Mouse (Mus musculus) layer of hippocampus, adult 11-12 months (tissue): ENCODE data around the gene Hectd1.

Source experiments
- DNase-seq: peaks from one replicate; pipeline ENCODE4 v3.0.0; 2022; ENCODE audit warnings: low spot score

The Hectd1 gene

DNA sequence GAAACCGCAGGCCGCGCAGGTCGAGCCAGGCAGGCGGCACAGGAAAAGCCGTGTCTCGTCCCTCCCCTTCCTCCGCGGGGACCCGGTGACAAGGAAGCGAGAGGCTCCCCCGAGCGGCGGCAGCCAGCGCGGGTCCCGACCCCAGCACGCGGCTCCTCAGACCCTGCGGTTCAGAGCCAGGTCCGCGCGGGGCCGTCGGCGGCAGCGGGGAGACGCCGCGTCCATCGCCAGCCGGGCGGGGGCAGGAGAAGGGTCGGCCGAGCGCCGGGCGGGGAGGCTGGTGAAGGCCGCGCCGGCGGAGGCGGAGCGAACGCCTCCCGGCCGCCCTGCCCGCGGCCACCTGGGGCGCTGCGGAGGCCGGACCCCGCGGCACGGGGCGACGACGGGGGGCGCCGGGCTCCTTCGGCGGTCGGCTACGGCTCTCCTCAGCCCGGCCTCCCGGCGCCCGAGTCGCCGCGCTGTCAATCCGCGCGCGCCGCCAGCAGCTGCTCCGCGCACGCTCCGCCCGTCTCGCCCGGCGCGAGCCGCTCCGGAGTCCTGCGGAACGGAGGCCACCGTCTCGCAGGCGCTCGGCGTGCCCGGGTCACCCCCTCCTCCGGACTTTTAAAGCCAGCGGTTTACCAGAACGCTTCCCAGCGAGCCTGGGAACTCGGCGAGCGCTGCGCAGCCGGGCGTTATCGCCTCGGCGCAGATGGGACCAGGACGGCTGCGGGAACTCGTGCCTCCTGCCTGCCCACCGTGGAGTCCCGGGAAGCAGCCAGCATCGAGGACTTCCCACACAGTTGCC, at the start of gene Hectd1:
TSS of gene Hectd1 (minus strand) at position 247 of the 787 bp plus-strand sequence.
- peak; percentile 81 for DNase-seq

DNA sequence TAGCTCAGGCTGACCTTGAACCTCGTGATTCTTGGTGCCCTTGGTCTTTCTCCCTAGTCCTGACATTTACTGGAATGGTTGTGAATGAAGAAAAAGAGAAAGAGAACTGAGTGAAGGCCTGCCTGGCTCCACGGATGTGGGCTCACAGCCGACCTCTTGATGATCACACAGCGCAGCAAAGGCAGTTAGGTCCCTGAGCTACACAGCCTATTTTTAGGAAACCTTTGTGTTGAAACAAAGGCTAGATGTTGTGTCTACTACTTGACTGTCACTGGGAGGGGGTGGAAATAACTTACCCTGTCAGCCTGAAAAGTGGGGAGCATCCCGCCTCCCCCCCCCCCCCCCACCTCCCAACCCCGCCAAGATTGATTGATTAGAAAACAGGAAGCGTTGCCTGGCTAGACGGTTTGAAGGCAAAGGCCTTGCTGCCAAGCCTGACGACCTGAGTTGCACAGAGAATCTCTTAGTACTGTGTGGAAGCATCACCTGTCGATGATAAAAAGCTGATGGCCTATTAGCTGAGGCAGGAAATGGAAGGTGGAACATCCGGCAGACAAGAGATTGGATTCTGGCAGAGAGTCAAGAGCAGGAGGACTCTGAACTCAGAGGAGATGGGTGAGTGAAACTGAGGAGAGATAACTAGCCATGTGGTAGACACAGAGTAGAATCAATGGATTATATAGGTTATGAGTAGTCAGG, 42.3 kb upstream of the Hectd1 start:
- no peak for DNase-seq

DNA sequence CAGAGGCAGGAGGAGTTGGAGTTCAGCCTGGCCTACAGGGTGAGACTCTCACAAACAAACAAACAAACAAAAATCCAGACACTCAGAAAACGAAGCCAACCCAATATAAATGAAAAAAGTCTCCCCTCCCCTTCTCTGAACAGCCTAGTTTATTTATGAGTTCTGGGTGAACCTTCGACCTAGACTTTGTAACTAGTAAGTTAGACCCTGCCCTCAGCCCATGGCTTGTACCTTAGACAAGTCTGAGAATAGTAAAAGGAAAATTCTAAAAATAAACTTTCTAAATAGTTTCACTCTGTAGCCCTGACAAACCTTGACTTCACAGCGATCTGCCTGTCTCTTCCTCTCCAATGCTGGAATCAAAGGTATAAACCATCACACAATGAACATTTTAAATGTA, 40.2 kb upstream of the Hectd1 start:
- DNase-seq = no peak

DNA sequence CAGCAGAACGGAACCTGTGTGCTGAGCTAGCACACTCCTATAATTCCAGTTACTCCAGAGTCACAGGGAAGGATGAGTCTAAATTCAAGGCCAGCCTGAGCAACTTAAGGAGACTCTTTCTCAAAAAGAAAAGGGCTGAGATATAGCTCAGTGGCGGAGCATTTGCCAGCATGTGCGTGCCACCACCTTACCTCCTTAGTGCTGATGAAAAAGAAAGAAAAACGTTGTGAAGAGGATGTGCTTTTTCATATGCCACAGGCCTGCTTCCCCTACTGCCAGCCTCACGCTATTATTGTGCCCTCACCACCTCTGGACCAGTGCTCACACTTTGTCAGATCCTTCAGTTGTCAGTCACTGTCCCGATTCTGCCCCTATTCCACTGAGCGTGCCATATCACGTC, 37.7 kb upstream of the Hectd1 start:
- DNase-seq = no peak

DNA sequence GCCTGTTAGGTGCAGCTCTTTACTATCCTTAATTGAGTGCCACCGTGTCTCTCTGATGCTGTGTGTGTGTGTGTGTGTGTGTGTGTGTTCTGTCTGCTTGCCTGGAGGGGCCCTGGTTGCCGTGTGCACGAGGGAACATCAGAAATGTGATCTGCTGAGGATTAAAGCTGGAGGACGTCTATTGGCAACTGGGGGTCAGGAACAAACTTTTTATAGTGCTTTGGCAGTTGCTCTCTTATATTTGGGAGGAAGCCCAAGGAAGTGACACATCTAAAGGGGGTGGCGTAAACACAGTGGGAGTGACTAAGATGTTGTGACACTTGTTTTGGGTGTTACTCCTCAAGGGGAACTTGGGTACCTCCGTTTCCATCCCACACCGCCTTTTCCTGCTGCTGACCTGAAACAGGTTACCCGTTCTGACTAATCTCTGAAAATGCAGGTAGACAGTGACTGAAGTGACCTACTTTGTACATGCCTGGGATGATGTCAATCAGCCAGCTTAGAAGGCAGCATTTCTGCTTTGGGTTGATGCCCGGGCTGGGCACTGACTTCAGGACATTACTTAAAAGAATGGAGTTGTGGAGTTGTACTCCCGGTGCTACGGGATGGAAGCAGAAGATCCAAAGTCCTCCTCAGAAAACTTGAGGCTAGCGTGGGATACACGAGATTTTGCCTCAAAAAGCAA, 37.0 kb upstream of the Hectd1 start:
- no peak for DNase-seq

DNA sequence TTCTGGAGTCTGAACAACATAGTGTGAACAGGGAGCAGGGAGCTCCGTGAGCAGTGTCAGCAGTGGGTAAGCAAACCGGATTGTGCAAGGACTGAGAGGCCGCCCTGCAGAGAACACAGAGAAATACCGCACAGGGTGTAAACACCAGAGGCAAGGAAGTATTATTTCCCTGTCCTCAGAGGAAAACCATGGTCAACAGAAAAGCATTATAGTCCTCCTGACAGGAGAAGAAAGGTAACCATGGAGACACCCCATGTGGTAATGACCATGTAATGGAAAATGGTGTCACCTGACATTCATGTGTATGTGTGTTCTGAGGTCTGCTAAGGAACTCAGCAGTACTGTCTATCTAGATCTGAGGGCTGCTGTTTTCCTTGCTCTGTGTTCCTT, 36.4 kb upstream of the Hectd1 start:
- DNase-seq = peak; percentile 18

DNA sequence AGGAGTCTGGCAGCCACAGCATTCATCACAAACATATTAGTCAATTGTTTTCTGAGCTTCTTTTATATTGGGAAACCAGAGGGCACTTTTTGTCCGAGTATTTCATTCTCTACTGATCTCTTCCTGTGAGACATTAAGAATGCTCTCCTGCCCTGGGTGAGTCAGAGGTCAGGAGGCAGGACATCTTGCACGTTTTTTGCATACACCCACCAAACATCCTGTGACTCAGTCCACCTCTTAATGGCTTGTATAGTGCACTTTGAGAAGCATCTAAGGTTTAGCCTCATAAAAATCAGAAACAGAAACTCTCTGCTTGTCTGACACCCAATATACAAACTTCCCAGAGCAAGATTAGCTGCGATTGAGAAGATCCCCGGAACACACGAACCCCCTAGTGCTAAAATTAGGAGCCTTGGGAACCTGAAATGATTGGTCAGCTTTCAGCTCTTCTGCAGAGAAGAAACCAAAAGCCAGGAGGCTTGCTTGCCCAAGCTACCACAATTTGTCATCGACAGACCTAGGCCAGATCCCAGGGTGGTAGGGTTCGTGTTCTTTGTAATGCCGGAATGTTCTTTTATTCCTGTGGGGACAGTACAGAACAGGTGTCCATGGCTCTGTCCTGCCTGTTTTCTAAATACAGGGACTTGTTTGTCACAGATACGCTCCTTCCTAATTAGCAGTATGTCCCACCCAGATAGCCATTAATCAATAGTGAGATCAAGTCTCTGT, 35.9 kb upstream of the Hectd1 start:
- no peak for DNase-seq

DNA sequence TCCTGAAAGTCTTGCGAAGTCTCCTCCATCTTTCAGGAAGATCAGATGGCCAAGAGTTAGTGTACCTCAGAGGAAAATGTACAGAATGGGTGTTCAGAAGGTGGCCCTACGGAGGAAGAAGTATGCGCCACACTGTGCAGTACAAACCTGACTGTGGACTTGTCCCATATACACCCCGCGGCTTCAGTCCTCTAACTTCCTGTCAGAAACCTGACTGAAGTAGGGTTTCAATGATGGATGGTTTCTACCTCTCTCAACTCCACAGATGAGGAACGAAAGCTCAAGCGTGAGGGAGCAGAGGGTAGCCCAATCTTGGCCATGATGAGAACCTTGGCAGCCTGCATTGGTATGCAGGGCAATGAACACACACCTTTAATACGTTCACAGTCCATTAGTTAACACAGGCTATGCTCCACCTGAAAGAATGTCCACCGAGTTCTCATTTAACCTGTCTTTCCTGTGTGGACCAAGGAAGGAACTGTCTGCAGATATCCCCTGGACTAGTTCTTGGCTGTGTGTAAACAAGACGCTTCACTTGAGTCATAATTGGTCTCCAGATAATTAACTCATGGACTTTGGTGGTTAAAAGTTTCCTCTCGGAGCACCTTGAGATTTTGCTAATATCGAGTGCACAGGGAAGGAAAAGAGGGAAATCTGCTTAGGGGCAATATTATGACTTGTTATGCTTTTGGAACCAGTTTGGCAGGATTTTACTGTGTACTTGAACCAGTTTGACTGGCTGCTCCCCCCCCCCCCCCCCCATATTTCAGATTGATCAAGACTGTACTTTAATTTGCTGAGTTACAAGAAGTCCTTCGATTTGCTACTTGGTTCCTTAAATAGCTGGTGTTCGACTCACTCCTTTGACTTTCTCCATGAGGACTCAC, 34.0 kb upstream of the Hectd1 start:
- DNase-seq = no peak

DNA sequence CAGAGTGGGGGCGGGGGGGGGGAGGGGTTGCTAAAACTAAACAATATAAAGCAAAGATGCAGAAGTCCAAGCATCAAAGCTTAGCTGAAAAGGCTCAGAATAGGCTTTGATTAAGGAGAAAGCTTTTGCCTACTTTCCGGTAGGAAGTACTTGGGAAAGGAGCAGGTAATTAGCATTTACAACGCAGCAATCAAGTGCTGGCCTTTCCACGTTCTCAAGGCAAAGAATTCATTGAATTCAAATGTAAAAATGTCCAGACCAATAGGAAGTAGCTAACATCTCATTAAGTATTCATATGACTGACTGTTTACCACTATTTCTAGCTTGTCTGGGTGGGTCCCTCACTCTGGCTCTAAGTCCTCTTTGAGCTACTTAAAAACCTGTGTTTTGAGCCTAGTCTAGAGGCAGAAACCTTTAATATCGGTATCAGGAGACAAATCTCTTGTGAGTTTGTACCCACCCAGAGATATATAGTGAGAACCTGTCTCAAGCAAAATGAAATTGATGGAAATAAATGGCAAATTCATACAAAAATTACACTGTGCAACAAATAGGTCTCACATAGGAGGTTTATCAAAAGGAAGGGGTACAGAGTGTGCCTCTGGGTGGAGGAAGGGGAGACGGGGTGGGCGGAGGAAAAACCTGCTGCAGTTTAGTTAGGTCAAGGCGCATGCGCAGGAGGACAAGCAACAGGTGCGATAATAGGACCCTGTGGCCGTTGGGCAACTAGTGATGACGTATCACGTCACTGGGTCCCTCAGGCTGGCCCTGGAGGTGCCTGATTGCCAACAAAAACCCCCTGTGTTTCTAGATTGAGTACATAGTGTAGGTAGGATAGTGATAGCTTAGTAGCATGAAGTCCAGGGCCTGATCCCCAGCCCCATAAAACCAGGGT, 29.0 kb upstream of the Hectd1 start:
- no peak for DNase-seq

DNA sequence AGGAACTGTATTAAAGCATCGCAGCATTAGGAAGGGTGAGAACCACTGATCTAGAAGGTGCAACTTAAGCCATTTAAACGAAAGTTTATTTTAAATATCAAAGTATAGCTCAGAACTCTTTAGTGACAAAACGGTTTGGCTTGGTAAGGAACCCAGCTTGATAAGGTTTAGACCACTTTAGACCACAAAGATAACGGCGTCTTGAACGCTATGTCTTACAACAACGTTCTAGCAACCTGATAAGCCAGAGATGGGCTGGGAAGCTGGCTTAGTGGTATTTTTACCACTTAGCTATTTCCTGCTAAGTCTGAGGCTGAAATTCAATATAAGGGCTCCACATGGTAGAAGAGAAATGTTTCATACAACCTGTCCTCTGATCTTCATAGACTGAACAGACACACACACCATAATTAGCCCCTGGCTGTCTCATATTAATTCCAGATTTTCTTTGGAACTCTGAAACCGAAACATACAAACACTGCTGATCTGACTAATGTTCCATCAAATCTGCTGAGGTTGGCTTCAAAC, 27.5 kb upstream of the Hectd1 start:
- DNase-seq = no peak

DNA sequence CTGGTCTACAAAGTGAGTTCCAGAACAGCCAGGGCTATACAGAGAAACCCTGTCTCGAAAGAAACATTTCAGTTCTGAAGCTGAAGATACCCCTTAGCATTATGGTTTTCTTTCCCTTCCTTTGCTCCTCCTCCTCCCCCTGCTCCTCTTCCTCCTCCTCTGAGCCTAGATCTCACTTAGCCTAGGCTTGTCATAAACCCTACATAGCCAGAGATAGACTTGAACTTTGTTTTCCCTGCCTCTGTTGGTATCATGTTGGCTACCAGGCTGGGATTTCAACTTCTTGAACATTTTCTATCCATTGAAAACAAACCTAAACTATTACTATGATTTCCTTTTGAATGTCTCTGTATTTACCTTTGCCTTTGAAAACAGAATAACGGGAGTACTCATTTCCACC, 26.5 kb upstream of the Hectd1 start:
- no peak for DNase-seq

DNA sequence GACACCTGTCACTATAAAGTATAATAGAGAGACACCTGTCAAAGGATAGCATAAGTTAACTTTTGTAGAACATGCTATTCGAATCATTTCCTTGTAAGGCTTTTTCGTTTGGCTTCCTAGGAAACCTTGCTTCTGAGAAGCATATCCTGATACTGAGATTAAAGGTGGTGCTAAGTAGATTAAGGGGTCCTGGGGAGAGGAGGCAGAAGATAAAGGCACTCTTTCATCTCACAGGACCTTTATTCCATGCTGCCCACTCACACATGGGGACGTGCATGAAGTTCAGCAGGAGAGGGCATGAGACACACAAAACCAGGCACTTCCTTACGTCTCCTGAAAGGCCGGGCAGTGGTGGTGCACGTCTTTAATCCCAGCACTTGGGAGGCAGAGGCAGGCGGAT, 26.1 kb upstream of the Hectd1 start:
- no peak for DNase-seq

DNA sequence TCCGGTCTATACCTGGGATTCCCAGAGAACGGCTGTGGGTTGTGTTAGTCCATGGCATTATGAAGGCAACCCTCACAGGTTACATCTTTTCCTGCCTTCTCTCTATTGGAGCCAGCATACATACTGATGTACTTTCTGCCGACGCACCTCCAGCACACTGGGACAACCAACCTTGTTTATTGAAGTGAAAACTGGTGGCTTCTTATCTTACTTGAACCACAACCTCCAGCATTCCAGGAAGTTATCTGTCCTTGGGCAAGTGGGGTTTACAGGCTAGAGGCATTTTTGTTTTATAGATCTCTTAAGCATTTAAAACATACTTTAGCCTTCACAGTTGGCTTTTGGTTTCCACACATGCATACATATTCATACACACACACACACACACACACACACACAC, 22.3 kb upstream of the Hectd1 start:
- no peak for DNase-seq

DNA sequence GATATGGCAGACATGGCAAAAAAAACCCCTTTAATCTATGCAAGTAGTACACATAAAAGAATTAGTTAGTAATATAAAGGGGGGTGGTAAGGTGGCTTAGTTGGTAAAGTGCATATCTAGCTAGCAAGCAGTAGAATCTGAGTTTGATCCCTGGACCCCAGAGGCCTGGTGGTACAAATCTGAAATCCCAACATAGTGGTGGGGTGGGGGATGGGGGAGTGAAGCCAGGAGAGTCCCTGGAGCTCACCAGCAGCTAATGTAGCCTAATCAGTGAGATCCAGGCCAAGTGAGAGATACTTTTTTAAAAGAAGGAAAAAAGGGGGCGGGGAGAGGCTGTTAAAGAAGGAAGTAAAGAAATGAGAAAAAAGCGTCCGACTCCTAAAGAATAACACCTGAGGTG, 21.8 kb upstream of the Hectd1 start:
- DNase-seq = no peak

DNA sequence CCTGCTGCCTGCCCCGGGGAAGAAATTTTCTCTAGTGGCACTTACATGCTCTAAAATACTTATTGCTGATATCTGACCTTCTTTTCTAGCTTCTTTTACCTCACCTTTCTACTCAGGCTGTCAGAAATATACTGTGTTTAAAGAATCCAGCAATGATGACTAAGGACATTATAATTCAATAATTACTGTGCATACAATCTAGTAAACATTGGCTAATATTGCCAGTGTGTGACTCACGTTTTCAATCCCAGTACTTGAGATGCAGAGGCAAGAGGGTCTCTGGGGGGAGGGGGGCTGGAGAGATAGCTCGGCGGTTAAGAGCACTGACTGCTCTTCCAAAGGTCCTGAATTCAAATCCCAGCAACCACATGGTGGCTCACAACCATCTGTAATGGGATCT, 21.0 kb upstream of the Hectd1 start:
- DNase-seq = no peak

DNA sequence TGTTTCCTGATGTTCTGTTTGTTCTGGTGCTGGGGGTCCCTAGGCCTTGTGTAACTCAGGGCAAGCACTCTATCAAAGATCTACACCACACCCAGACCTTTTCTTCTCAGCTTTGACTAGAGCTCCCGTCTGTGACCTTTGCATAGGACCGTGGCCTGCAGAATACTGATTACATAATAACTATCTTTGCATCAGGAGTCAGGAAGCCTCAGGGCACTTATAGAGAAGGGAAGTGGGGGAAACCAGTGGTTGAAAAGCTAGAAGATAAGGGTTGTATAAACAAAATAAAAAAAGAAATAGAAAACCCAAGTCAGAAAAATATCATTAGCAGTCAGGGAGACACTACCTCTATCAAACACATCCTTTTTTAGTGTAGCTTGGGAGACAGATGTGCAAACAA, 20.6 kb upstream of the Hectd1 start:
- no peak for DNase-seq

DNA sequence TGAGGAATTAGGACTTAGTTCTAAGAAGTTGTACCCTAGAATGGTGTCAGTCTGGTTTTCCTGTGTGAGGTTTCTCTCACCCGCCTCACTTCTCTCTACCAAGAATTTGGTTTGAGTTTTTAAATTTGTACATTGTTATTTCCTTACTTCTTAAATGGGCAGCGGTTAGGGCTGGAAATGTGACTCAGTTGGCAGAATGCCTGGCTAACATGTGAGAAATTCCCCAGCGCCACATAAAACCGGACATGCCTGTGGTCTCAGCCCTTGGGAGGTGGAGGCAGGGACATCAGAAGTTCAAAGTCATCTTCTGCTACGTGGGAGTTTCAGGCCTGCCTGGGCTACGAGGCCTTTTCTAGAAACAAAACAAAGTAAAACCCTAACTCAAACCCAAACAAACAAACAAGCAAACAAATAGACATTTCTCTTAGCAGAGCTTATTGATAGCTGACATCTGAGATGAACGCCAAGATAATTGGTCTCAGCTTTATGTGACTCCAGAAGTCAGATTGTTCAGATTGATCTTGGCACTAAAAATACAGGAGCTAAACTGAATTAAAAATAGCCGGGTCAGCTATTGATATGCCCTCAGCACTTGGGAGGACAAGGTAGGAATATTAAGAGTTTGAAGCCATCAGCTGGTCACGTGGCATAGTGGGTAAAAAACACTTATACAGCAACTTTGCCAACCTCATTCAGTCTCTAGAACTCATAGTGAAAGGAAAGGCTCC, 18.8 kb upstream of the Hectd1 start:
- no peak for DNase-seq

DNA sequence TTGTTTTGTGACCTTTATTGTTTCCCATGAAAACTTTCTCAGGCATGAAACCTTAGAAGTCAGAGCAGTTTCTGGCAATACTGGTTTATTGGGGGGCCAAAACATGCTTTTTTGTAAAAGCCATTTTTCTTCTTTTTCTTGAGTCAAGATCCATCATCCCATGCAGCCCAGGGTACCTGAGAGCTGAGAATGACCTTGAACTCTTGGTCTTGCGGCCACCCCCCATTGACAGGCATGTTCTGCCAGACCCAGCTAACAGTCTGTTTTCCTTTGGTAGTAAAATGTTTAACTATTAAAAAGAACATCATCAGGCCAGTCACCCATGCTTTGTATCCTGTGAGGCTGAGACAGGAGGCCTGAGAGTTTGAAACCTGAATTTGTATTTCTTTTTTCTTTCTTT, 15.9 kb upstream of the Hectd1 start:
- DNase-seq = no peak

DNA sequence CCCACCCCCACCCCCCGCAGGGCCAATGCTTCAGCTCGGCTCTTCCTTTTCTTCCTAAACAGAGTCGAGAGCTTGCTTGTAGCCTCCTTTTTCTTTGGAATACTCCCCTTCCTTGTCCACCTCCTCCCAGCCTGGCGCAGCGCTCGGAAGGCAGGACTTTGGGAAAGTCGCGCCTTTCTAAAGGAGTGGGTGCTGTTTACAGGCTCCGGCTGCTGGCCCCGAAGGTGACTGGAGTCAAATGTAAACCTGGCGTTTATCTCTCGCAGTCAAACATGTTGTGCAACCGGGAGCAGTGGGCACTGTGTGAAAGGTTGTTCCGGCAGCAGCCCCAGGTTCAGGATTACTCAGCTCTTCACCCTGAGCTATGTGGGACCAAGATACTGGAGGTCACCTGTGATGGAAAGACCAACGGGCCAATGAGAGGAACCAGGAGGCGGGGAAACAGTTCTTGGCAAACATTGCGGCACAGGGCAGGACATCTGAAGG, 15.5 kb upstream of the Hectd1 start:
- peak; percentile 93 for DNase-seq
